Mouse (Mus musculus) MEL (cell line): Measurements from ENCODE around the gene Selenoo. TPM values are rescaled to one million over a fixed set of nuclear protein-coding genes. Genes with fewer than 3 reads are reported as not detected.

ENCODE experiments used
- DNase-seq: peaks from one replicate; pipeline ENCODE4 v3.0.0; 2011; ENCODE audit warnings: low read depth, low spot score
- H3K27ac ChIP-seq: 2 replicates; pipeline ENCODE4 v1.5.1; 2012; ENCODE audit warnings: low read depth, mild to moderate bottlenecking, control low read depth, low read length, moderate library complexity; ENCODE audit not compliant: control insufficient read depth
- H3K27me3 ChIP-seq, 2 experiments: fragments of 150-350 bp in 1 of 2; sonication (generic) in 1 of 2; 2 replicates each; pipeline ENCODE4 v1.6.1; 2012; ENCODE audit warnings: low read length in 2 of 2, mild to moderate bottlenecking in 2 of 2, improper control_type of control experiment in 1 of 2, moderate library complexity in 1 of 2; ENCODE audit not compliant: insufficient read depth in 2 of 2, control insufficient read depth in 1 of 2
- H3K36me3 ChIP-seq, 2 experiments: 2 replicates each; pipeline ENCODE4 v1.6.1; 2012 to 2014; ENCODE audit warnings: low read length in 2 of 2, improper control_type of control experiment in 1 of 2, inconsistent platforms in 1 of 2, mild to moderate bottlenecking in 1 of 2; ENCODE audit not compliant: insufficient read depth in 2 of 2, control insufficient read depth in 1 of 2
- H3K4me1 ChIP-seq, 2 experiments: fragments of 150-350 bp in 1 of 2; sonication (generic) in 1 of 2; 2 replicates each; pipeline ENCODE4 v1.6.1; 2012; ENCODE audit warnings: low read length in 2 of 2, improper control_type of control experiment in 1 of 2, mild to moderate bottlenecking in 1 of 2; ENCODE audit not compliant: insufficient read depth in 2 of 2, control insufficient read depth in 1 of 2
- H3K4me3 ChIP-seq, 2 experiments: fragments of 150-350 bp in 1 of 2; sonication (generic) in 1 of 2; 2 replicates each; pipeline ENCODE4 v1.5.1; 2012; ENCODE audit warnings: low read depth in 2 of 2, low read length in 2 of 2, mild to moderate bottlenecking in 2 of 2, moderate library complexity in 2 of 2, control low read depth in 1 of 2, improper control_type of control experiment in 1 of 2; ENCODE audit not compliant: control insufficient read depth in 1 of 2, insufficient read depth in 1 of 2
- H3K79me2 ChIP-seq: 2 replicates; pipeline ENCODE4 v1.6.1; 2012; ENCODE audit warnings: mild to moderate bottlenecking, low read length, moderate library complexity; ENCODE audit not compliant: control insufficient read depth, poor library complexity, insufficient read depth
- H3K9ac ChIP-seq: 2 replicates; pipeline ENCODE4 v1.6.1; 2012; ENCODE audit warnings: low read depth, mild to moderate bottlenecking, control low read depth, low read length, moderate library complexity; ENCODE audit not compliant: control insufficient read depth, poor library complexity, severe bottlenecking
- H3K9me3 ChIP-seq: fragments of 150-350 bp; sonication (generic); replicated peaks from 2 replicates; pipeline ENCODE4 v1.6.1; 2012; ENCODE audit warnings: mild to moderate bottlenecking, low read length, improper control_type of control experiment, moderate library complexity; ENCODE audit not compliant: insufficient read depth
- CHD2 ChIP-seq: IDR thresholded peaks from 2 replicates; pipeline ENCODE4 v1.6.1; 2011; ENCODE audit warnings: low read length, improper control_type of control experiment
- EP300 ChIP-seq, 2 experiments: IDR thresholded peaks; 2 replicates each; pipeline ENCODE4 v1.6.1; 2011; ENCODE audit warnings: improper control_type of control experiment in 2 of 2, low read length in 2 of 2, low read depth in 1 of 2, mild to moderate bottlenecking in 1 of 2
- GABPA ChIP-seq: IDR thresholded peaks from 2 replicates; pipeline ENCODE4 v1.6.1; 2012; ENCODE audit warnings: low read depth, mild to moderate bottlenecking, inconsistent platforms, low read length, improper control_type of control experiment, moderate library complexity
- GATA1 ChIP-seq: IDR thresholded peaks from 2 replicates; pipeline ENCODE4 v1.6.1; 2011; ENCODE audit warnings: low read depth, low read length, improper control_type of control experiment
- HCFC1 ChIP-seq: IDR thresholded peaks from 2 replicates; pipeline ENCODE4 v1.6.1; 2012; ENCODE audit warnings: low read depth, mild to moderate bottlenecking, inconsistent platforms, low read length, improper control_type of control experiment, moderate library complexity
- JUND ChIP-seq: IDR thresholded peaks from 2 replicates; pipeline ENCODE4 v1.6.1; 2011; ENCODE audit warnings: low read depth, mild to moderate bottlenecking, improper control_type of control experiment, low read length
- MAFK ChIP-seq: IDR thresholded peaks from 2 replicates; pipeline ENCODE4 v1.6.1; 2011; ENCODE audit warnings: low read depth, mild to moderate bottlenecking, low read length, improper control_type of control experiment, borderline replicate concordance
- MAX ChIP-seq: IDR thresholded peaks from 2 replicates; pipeline ENCODE4 v1.6.1; 2011; ENCODE audit warnings: low read length, improper control_type of control experiment
- MEF2A ChIP-seq: IDR thresholded peaks from 2 replicates; pipeline ENCODE4 v1.6.1; 2014; ENCODE audit warnings: low read depth, mild to moderate bottlenecking, inconsistent platforms, low read length, improper control_type of control experiment; ENCODE audit not compliant: poor library complexity, insufficient replicate concordance, severe bottlenecking; ENCODE audit errors: extremely low read depth
- MXI1 ChIP-seq: IDR thresholded peaks from 2 replicates; pipeline ENCODE4 v1.6.1; 2011; ENCODE audit warnings: mild to moderate bottlenecking, low read depth, low read length, improper control_type of control experiment
- MYC ChIP-seq: IDR thresholded peaks from 2 replicates; pipeline ENCODE4 v1.6.1; 2011; ENCODE audit warnings: low read depth, mild to moderate bottlenecking, low read length, improper control_type of control experiment, moderate library complexity
- NELFE ChIP-seq: IDR thresholded peaks from 2 replicates; pipeline ENCODE4 v1.6.1; 2011; ENCODE audit warnings: low read depth, low read length, improper control_type of control experiment
- NRF1 ChIP-seq: IDR thresholded peaks from 2 replicates; pipeline ENCODE4 v1.6.1; 2014; ENCODE audit warnings: low read depth, mild to moderate bottlenecking, inconsistent platforms, low read length, improper control_type of control experiment, moderate library complexity; ENCODE audit not compliant: poor library complexity, insufficient read depth, severe bottlenecking
- POLR2A ChIP-seq, 2 experiments: IDR thresholded peaks; 2 replicates each; pipeline ENCODE4 v1.6.1; 2011 to 2012; ENCODE audit warnings: low read length in 2 of 2, mild to moderate bottlenecking in 2 of 2, control low read depth in 1 of 2, improper control_type of control experiment in 1 of 2, low read depth in 1 of 2, moderate library complexity in 1 of 2; ENCODE audit not compliant: control insufficient read depth in 1 of 2, insufficient read depth in 1 of 2, poor library complexity in 1 of 2
- POLR2AphosphoS2 ChIP-seq: IDR thresholded peaks from 2 replicates; pipeline ENCODE4 v1.6.1; 2011; ENCODE audit warnings: low read length, improper control_type of control experiment
- POLR2AphosphoS5 ChIP-seq: IDR thresholded peaks from 2 replicates; pipeline ENCODE4 v1.6.1; 2012; ENCODE audit warnings: low read depth, borderline replicate concordance, mild to moderate bottlenecking, inconsistent platforms, low read length, moderate library complexity, mixed read lengths
- RAD21 ChIP-seq: IDR thresholded peaks from 2 replicates; pipeline ENCODE4 v1.6.1; 2011; ENCODE audit warnings: mild to moderate bottlenecking, low read depth, low read length, improper control_type of control experiment
- RCOR1 ChIP-seq: IDR thresholded peaks from 2 replicates; pipeline ENCODE4 v1.6.1; 2012; ENCODE audit warnings: low read depth, mild to moderate bottlenecking, inconsistent platforms, low read length, improper control_type of control experiment
- TBP ChIP-seq: IDR thresholded peaks from 2 replicates; pipeline ENCODE4 v1.8.0; 2011; ENCODE audit warnings: low read depth, low read length, improper control_type of control experiment
- UBTF ChIP-seq: IDR thresholded peaks from 2 replicates; pipeline ENCODE4 v1.6.1; 2012; ENCODE audit warnings: low read depth, mild to moderate bottlenecking, inconsistent platforms, low read length, improper control_type of control experiment, moderate library complexity, borderline replicate concordance; ENCODE audit not compliant: insufficient read depth
- USF1 ChIP-seq: IDR thresholded peaks from 2 replicates; pipeline ENCODE4 v1.6.1; 2014; ENCODE audit warnings: low read depth, mild to moderate bottlenecking, inconsistent platforms, low read length, improper control_type of control experiment, moderate library complexity
- USF2 ChIP-seq, 2 experiments: IDR thresholded peaks; 2 replicates each; pipeline ENCODE4 v1.6.1; 2011 to 2012; ENCODE audit warnings: improper control_type of control experiment in 2 of 2, low read length in 2 of 2, borderline replicate concordance in 1 of 2, inconsistent platforms in 1 of 2, low read depth in 1 of 2, mild to moderate bottlenecking in 1 of 2; ENCODE audit not compliant: insufficient read depth in 1 of 2
- ZKSCAN1 ChIP-seq: IDR thresholded peaks from 2 replicates; pipeline ENCODE4 v1.6.1; 2012; ENCODE audit warnings: low read depth, mild to moderate bottlenecking, inconsistent platforms, low read length, improper control_type of control experiment, moderate library complexity
- ZNF384 ChIP-seq: IDR thresholded peaks from 2 replicates; pipeline ENCODE4 v1.6.1; 2012; ENCODE audit warnings: low read depth, mild to moderate bottlenecking, inconsistent platforms, low read length, improper control_type of control experiment
- polyA plus RNA-seq, 2 experiments: library from polyadenylated mRNA; stranded (reverse) in 1 of 2; unstranded in 1 of 2; fragments of >175 nt in 1 of 2; fragments of >200 nt in 1 of 2; gene quantifications; 2 replicates each; pipeline versions ENCODE4 v1.2.1 to v1.2.4; 2012; ENCODE audit warnings: low replicate concordance in 2 of 2, low read depth in 1 of 2; ENCODE audit not compliant: insufficient read length in 2 of 2, insufficient read depth in 1 of 2, missing spikeins in 1 of 2
- total RNA-seq: library from RNA; depleted of rRNA; stranded (reverse); fragments of 300-350 nt; gene quantifications from 2 replicates; pipeline ENCODE4 v1.2.3, GENCODE M21; 2012

The Selenoo gene
- total and polyA plus RNA-seq, 3 experiments, result 16.6 to 17.3 TPM; not detected in 1

GRCm38 (mm10) chr15:89122649-89123366 lies 33.9 kb downstream of the Selenoo start, which contains the start of gene Tubgcp6 (continued):
- no peak for TF ChIP-seq ZNF384
- TF ChIP-seq USF2 (IDR thresholded peaks at IDR 0.05; ENCODE audit: borderline replicate concordance in 1 of 2, insufficient read depth in 1 of 2, low read depth in 1 of 2, low read length in 2 of 2), result no peak
- TF ChIP-seq POLR2AphosphoS2, result peak; percentile 98
- TF ChIP-seq POLR2AphosphoS5, result no peak
- no peak for TF ChIP-seq MYC
- 0 out of 2 replicates have a peak, but pooled peaks have one; percentile 47 for TF ChIP-seq MAX
- no peak for TF ChIP-seq NRF1
- TF ChIP-seq USF1, result no peak
- no peak for TF ChIP-seq JUND
- peak; percentile 91 to 93 for TF ChIP-seq POLR2A (IDR thresholded peaks at IDR 0.05; ENCODE audit: control insufficient read depth in 1 of 2, insufficient read depth in 1 of 2, low read depth in 1 of 2, low read length in 2 of 2, poor library complexity in 1 of 2)
- peak; percentile 82 for TF ChIP-seq TBP
- peak; percentile 75 for TF ChIP-seq NELFE
- TF ChIP-seq GATA1, result no peak
- TF ChIP-seq HCFC1, result peak; percentile 94
- no peak for TF ChIP-seq CHD2
- TF ChIP-seq, all 39 proteins: peak for 13

- H3K9ac ChIP-seq, result no peak overlapping the region
- TF ChIP-seq TBP (no peak), MYC (no peak)
- no peak overlapping the region for H3K4me3 ChIP-seq
- no peaks in the 10 kb centered on the region for H3K9me3 ChIP-seq
- H3K36me3 ChIP-seq, result peaks cover 0 to 14% of the 10 kb centered on the region in 2 experiments; a peak in 3 of 4 replicates
- H3K27me3 ChIP-seq, result no peaks in the 10 kb centered on the region
- H3K79me2 ChIP-seq, result peaks cover 41% of the 10 kb centered on the region
- DNase-seq, result no peak
- no peak overlapping the region for H3K27ac ChIP-seq
- H3K4me1 ChIP-seq, result peaks cover 0 to 20% of the 10 kb centered on the region in 2 experiments; a peak in 3 of 4 replicates
Measured at GRCm38 (mm10) chr15:89123595-89123994, 34.7 kb downstream of the Selenoo start.

GRCm38 (mm10) chr15:89124312-89124711 lies 35.4 kb downstream of the Selenoo start:
- TF ChIP-seq MAFK (no peak), RAD21 (no peak), ZKSCAN1 (no peak), GABPA (no peak), MXI1 (no peak), MEF2A (no peak), NRF1 (no peak), MAX (no peak), POLR2AphosphoS5 (no peak), UBTF (no peak), MYC (no peak), RCOR1 (no peak), JUND (no peak), EP300 (IDR thresholded peaks at IDR 0.05; ENCODE audit: low read depth in 1 of 2, low read length in 2 of 2) (no peak), CHD2 (no peak)
- TF ChIP-seq, all 39 proteins: peak for 0
- Histone ChIP-seq H3K4me3 (no peak overlapping the region), H3K27me3 (no peaks in the 10 kb centered on the region), H3K79me2 (peaks cover 41% of the 10 kb centered on the region), H3K9ac (no peak overlapping the region), H3K4me1 (peaks cover 0 to 24% of the 10 kb centered on the region in 2 experiments; a peak in 3 of 4 replicates), H3K36me3 (peaks cover 0 to 14% of the 10 kb centered on the region in 2 experiments; a peak in 3 of 4 replicates), H3K9me3 (no peaks in the 10 kb centered on the region), H3K27ac (no peak overlapping the region)
- DNase-seq, result no peak
